Mouse (Mus musculus): ENCODE measurements around the gene Nos2. TPM values are rescaled to one million over a fixed set of nuclear protein-coding genes. Genes with fewer than 3 reads are reported as not detected.
"Not testable (repeated sequence)": the region's sequence is repeated elsewhere in the genome, so short reads cannot be mapped to it uniquely, and the experiment has no call there.

Nos2 gene
- total and polyA plus RNA-seq, 2 experiments: under 0.01 to 0.02 TPM

GRCm38 (mm10) chr11:79002551-79002951 is 82.0 kb downstream of the Nos2 start:
- DNase-seq (ENCODE audit: extremely low read depth, low read depth, low spot score): no peak
- 73% methylated on average over 5 of the region's 5 CpGs for WGBS

DNA sequence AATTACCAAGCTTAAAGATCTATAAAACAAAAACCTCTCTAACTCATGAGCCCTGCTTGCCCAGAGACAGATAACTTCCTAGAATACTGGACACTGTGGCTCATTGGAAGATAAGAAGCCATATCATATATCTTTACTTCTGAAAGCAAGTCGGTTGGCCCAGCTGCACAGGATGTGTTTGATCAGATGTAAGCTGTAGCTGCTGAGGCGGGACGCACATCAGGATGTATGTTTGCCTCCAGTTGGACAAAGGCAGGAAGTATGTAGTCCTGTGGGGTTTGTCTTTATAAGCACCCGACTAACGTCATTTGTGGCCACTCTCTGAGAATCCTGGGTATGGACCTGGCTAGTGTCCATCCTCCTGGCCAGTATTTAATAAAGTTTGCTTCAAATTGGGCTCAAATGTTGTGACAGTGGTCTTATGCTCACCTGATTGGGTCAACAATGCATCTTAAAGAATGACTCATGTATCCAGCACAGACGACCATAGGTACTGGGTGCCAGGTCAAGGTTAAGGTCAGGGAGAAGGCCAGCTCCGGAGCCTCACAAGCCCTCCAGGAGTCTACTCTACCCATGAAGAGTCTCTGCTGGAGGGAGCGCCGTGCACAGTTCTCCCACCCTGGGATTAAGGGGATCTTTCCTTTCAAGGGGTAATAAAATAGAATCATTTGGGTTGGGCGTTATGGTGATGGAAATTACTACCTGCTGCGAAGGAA is 82.6 kb downstream of the Nos2 start:
- H3K4me1 ChIP-seq (ENCODE audit: control insufficient read depth, insufficient read depth, low read length): peaks cover 4% of the 10 kb centered on the region
- H3K36me3 ChIP-seq (ENCODE audit: control insufficient read depth, insufficient read depth, low read length): no peaks in the 10 kb centered on the region
- WGBS: 77% methylated on average over 11 of the region's 11 CpGs
- no peak for TF ChIP-seq CTCF (IDR thresholded peaks at IDR 0.05; ENCODE audit: low read depth, low read length)
- TF ChIP-seq POLR2A (IDR thresholded peaks at IDR 0.05; ENCODE audit: extremely low read depth, insufficient read depth, low read length): no peak
- H3K27me3 ChIP-seq (ENCODE audit: control insufficient read depth, insufficient read depth, low read length): no peaks in the 10 kb centered on the region
- H3K27ac ChIP-seq (replicated peaks; ENCODE audit: insufficient read depth, low read depth, low read length): no peak overlapping the region; the same call in 1 of the 2 replicates
- H3K4me3 ChIP-seq (ENCODE audit: insufficient read depth, low read depth, low read length): no peak overlapping the region
- no peak for DNase-seq (ENCODE audit: extremely low read depth, low read depth, low spot score)
- H3K9ac ChIP-seq (ENCODE audit: low read depth, low read length): no peak overlapping the region
- H3K79me2 ChIP-seq (ENCODE audit: control insufficient read depth, insufficient read depth, low read length): no peaks in the 10 kb centered on the region

More at GRCm38 (mm10) chr11:79002551-79002951, 82.0 kb downstream of the Nos2 start:
- peaks cover 4% of the 10 kb centered on the region for H3K4me1 ChIP-seq (ENCODE audit: control insufficient read depth, insufficient read depth, low read length)
- no peak overlapping the region for H3K4me3 ChIP-seq (ENCODE audit: insufficient read depth, low read depth, low read length)
- H3K27ac ChIP-seq (replicated peaks; ENCODE audit: insufficient read depth, low read depth, low read length): 0 out of 2 replicates have a peak overlapping the region, but pooled peaks have one; percentile 41
- H3K79me2 ChIP-seq (ENCODE audit: control insufficient read depth, insufficient read depth, low read length): no peaks in the 10 kb centered on the region
- H3K36me3 ChIP-seq (ENCODE audit: control insufficient read depth, insufficient read depth, low read length): no peaks in the 10 kb centered on the region
- TF ChIP-seq CTCF (IDR thresholded peaks at IDR 0.05; ENCODE audit: low read depth, low read length) (no peak), POLR2A (IDR thresholded peaks at IDR 0.05; ENCODE audit: extremely low read depth, insufficient read depth, low read length) (no peak)
- H3K9ac ChIP-seq (ENCODE audit: low read depth, low read length): no peak overlapping the region
- no peaks in the 10 kb centered on the region for H3K27me3 ChIP-seq (ENCODE audit: control insufficient read depth, insufficient read depth, low read length)

- Histone ChIP-seq H3K4me1 (ENCODE audit: control insufficient read depth, insufficient read depth, low read length) (peaks cover 4% of the 10 kb centered on the region), H3K79me2 (ENCODE audit: control insufficient read depth, insufficient read depth, low read length) (no peaks in the 10 kb centered on the region), H3K27ac (replicated peaks; ENCODE audit: insufficient read depth, low read depth, low read length) (no peak overlapping the region), H3K4me3 (ENCODE audit: insufficient read depth, low read depth, low read length) (no peak overlapping the region), H3K27me3 (ENCODE audit: control insufficient read depth, insufficient read depth, low read length) (no peaks in the 10 kb centered on the region), H3K36me3 (ENCODE audit: control insufficient read depth, insufficient read depth, low read length) (no peaks in the 10 kb centered on the region), H3K9ac (ENCODE audit: low read depth, low read length) (no peak overlapping the region)
- 72% methylated on average over 10 of the region's 10 CpGs for WGBS
- no peak for DNase-seq (ENCODE audit: extremely low read depth, low read depth, low spot score)
- TF ChIP-seq POLR2A (IDR thresholded peaks at IDR 0.05; ENCODE audit: extremely low read depth, insufficient read depth, low read length) (no peak), CTCF (IDR thresholded peaks at IDR 0.05; ENCODE audit: low read depth, low read length) (no peak)
Measured at GRCm38 (mm10) chr11:79003769-79004638, 83.4 kb downstream of the Nos2 start.

DNA sequence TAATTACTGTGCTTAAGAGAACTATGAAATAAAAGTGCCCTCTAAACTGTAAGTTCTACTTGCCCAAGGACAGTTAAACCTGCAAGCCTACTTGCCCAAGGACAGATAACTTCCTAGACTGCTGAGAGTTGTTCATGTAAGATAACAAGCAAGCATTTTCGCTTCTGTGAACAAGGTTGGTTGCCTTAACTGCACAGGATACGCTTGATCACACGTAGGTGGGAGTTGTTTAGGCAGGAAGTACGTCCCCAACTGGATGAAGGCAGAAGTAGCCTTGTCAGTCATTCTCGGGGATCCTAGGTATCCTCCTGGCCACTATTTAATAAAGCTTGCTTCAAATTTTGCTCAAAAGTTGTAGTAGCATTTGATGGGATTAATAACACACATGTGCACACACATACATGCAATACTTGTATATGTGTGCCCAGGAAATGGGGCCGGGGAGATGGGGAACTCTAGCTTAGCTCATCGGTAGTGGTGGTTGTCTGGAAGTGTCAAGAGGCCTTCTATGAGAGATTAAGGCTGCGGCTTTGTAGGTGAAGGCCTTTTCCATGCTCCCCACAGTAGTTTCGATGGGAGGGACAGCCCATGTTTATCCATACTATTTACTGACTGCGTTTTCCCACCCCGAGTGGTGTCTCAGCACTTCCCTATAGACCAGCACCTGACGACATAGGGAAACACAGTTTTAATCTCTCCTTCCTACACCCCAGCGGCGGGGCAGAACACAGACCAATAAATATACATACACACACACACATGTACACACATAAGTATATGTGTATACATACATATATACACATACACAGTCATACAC is 85.2 kb downstream of the Nos2 start:
- TF ChIP-seq POLR2A (IDR thresholded peaks at IDR 0.05; ENCODE audit: extremely low read depth, insufficient read depth, low read length) (no peak), CTCF (IDR thresholded peaks at IDR 0.05; ENCODE audit: low read depth, low read length) (no peak)

DNA sequence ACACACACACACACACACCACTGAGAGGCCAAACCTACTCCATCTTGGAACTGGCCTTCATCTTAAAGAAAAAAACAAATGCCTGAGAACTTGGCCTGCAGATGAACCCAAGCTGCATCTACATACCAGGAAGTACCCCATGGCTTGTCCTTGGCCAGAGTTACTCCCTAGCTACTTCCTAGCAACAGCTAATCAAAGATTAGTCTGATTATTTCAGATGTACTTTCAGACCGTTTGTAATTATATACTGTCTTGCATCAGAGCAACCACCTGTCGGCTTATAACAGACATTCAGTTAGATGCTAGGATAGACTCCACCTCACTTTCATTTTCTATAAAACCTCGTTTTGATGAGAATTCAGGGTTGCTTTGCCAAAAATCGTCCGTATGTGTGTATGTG is 85.8 kb downstream of the Nos2 start:
- Histone ChIP-seq H3K79me2 (ENCODE audit: control insufficient read depth, insufficient read depth, low read length) (no peaks in the 10 kb centered on the region), H3K4me3 (ENCODE audit: insufficient read depth, low read depth, low read length) (no peak overlapping the region), H3K27me3 (ENCODE audit: control insufficient read depth, insufficient read depth, low read length) (no peaks in the 10 kb centered on the region), H3K27ac (replicated peaks; ENCODE audit: insufficient read depth, low read depth, low read length) (no peak overlapping the region), H3K36me3 (ENCODE audit: control insufficient read depth, insufficient read depth, low read length) (no peaks in the 10 kb centered on the region), H3K9ac (ENCODE audit: low read depth, low read length) (no peak overlapping the region), H3K4me1 (ENCODE audit: control insufficient read depth, insufficient read depth, low read length) (peaks cover 4% of the 10 kb centered on the region)
- DNase-seq (ENCODE audit: extremely low read depth, low read depth, low spot score): no peak
- WGBS: 62% methylated on average over 5 of the region's 5 CpGs
- TF ChIP-seq POLR2A (IDR thresholded peaks at IDR 0.05; ENCODE audit: extremely low read depth, insufficient read depth, low read length): no peak
- no peak for TF ChIP-seq CTCF (IDR thresholded peaks at IDR 0.05; ENCODE audit: low read depth, low read length)

More for the DNA sequence above, 85.2 kb downstream of the Nos2 start:
- WGBS: 82% methylated on average over 14 of the region's 14 CpGs
- Histone ChIP-seq H3K9ac (ENCODE audit: low read depth, low read length) (no peak overlapping the region), H3K79me2 (ENCODE audit: control insufficient read depth, insufficient read depth, low read length) (no peaks in the 10 kb centered on the region), H3K27me3 (ENCODE audit: control insufficient read depth, insufficient read depth, low read length) (no peaks in the 10 kb centered on the region), H3K4me3 (ENCODE audit: insufficient read depth, low read depth, low read length) (no peak overlapping the region), H3K4me1 (ENCODE audit: control insufficient read depth, insufficient read depth, low read length) (peaks cover 4% of the 10 kb centered on the region), H3K36me3 (ENCODE audit: control insufficient read depth, insufficient read depth, low read length) (no peaks in the 10 kb centered on the region), H3K27ac (replicated peaks; ENCODE audit: insufficient read depth, low read depth, low read length) (no peak overlapping the region)
- no peak for DNase-seq (ENCODE audit: extremely low read depth, low read depth, low spot score)

- H3K27ac ChIP-seq (replicated peaks; ENCODE audit: insufficient read depth, low read depth, low read length); H3K27me3 ChIP-seq (ENCODE audit: control insufficient read depth, insufficient read depth, low read length); H3K9ac ChIP-seq (ENCODE audit: low read depth, low read length); H3K4me1 ChIP-seq (ENCODE audit: control insufficient read depth, insufficient read depth, low read length); H3K79me2 ChIP-seq (ENCODE audit: control insufficient read depth, insufficient read depth, low read length); H3K36me3 ChIP-seq (ENCODE audit: control insufficient read depth, insufficient read depth, low read length); H3K4me3 ChIP-seq (ENCODE audit: insufficient read depth, low read depth, low read length); DNase-seq (ENCODE audit: extremely low read depth, low read depth, low spot score): not testable (repeated sequence)
- WGBS: 85% methylated on average over 3 of the region's 3 CpGs
Measured at GRCm38 (mm10) chr11:79007356-79007755, 86.8 kb downstream of the Nos2 start.

All from liver, adult 2 months (tissue).